Mouse (Mus musculus): ENCODE measurements around the gene Miga1.

Miga1 gene

GRCm38 (mm10) chr3:152245273-152245910 lies 94.8 kb downstream of the Miga1 start:
- no peak for DNase-seq (ENCODE audit: low read depth, low spot score)

- no peak for DNase-seq (ENCODE audit: low read depth, low spot score)
Observed at GRCm38 (mm10) chr3:152243304-152243703, 96.9 kb downstream of the Miga1 start.

GRCm38 (mm10) chr3:152241098-152241497 lies 99.1 kb downstream of the Miga1 start:
- no peak for DNase-seq (ENCODE audit: low read depth, low spot score)

- DNase-seq (ENCODE audit: low read depth, low spot score) = no peak
Observed at GRCm38 (mm10) chr3:152239592-152239991, 100.6 kb downstream of the Miga1 start.

- no peak for DNase-seq (ENCODE audit: low read depth, low spot score)
Observed at GRCm38 (mm10) chr3:152238836-152239235, 101.4 kb downstream of the Miga1 start.

- no peak for DNase-seq (ENCODE audit: low read depth, low spot score)
Observed at GRCm38 (mm10) chr3:152235805-152236204, 104.4 kb downstream of the Miga1 start.

- no peak for DNase-seq (ENCODE audit: low read depth, low spot score)
Observed at GRCm38 (mm10) chr3:152235238-152235637, 105.0 kb downstream of the Miga1 start.

GRCm38 (mm10) chr3:152231333-152232100 lies 108.7 kb downstream of the Miga1 start:
- DNase-seq (ENCODE audit: low read depth, low spot score) = no peak

GRCm38 (mm10) chr3:152229271-152229670 lies 110.9 kb downstream of the Miga1 start:
- DNase-seq (ENCODE audit: low read depth, low spot score) = no peak

- no peak for DNase-seq (ENCODE audit: low read depth, low spot score)
Observed at GRCm38 (mm10) chr3:152228843-152229242, 111.4 kb downstream of the Miga1 start.

- DNase-seq (ENCODE audit: low read depth, low spot score) = no peak
Observed at GRCm38 (mm10) chr3:152225906-152226305, 114.3 kb downstream of the Miga1 start.

- DNase-seq (ENCODE audit: low read depth, low spot score) = no peak
Observed at GRCm38 (mm10) chr3:152224918-152225317, 115.3 kb downstream of the Miga1 start.
